Mouse (Mus musculus) ES-E14 (cell line): ENCODE measurements around the gene Spin1. TPM values are rescaled to one million over a fixed set of nuclear protein-coding genes. Genes with fewer than 3 reads are reported as not detected.

ENCODE experiments used
- DNase-seq: peaks from one replicate; pipeline ENCODE4 v3.0.0-alpha.2; 2013; ENCODE audit warnings: low read depth, low spot score
- H3K27ac ChIP-seq: 2 replicates; pipeline ENCODE4 v1.5.1; 2012; ENCODE audit warnings: low read depth, mild to moderate bottlenecking, low read length, moderate library complexity, mixed read lengths; ENCODE audit not compliant: poor library complexity, insufficient read depth, severe bottlenecking
- H3K36me3 ChIP-seq: 2 replicates; pipeline ENCODE4 v1.6.1; 2012; ENCODE audit warnings: mild to moderate bottlenecking, low read length, moderate library complexity, mixed read lengths; ENCODE audit not compliant: control insufficient read depth, poor library complexity, insufficient read depth, severe bottlenecking
- H3K4me1 ChIP-seq, 2 experiments: fragments of 150-350 bp in 1 of 2; sonication (generic) in 1 of 2; 2 replicates each; pipeline ENCODE4 v1.6.1; 2012; ENCODE audit warnings: low read length in 2 of 2, mild to moderate bottlenecking in 1 of 2, mixed read lengths in 1 of 2; ENCODE audit not compliant: control insufficient read depth in 2 of 2, insufficient read depth in 2 of 2, poor library complexity in 1 of 2
- H3K4me3 ChIP-seq, 2 experiments: fragments of 150-350 bp in 1 of 2; sonication (generic) in 1 of 2; 2 replicates each; pipeline ENCODE4 v1.5.1; 2012; ENCODE audit warnings: low read length in 2 of 2, low read depth in 1 of 2, mild to moderate bottlenecking in 1 of 2, mixed read lengths in 1 of 2; ENCODE audit not compliant: insufficient read depth in 1 of 2, poor library complexity in 1 of 2, severe bottlenecking in 1 of 2
- H3K9ac ChIP-seq: 2 replicates; pipeline ENCODE4 v1.6.1; 2012; ENCODE audit warnings: low read depth, mild to moderate bottlenecking, low read length, mixed read lengths; ENCODE audit not compliant: poor library complexity, insufficient read depth, severe bottlenecking
- H3K9me3 ChIP-seq: fragments of 150-350 bp; sonication (generic); 2 replicates; pipeline ENCODE4 v1.6.1; 2012; ENCODE audit warnings: low read depth, mild to moderate bottlenecking, low read length; ENCODE audit not compliant: control insufficient read depth, insufficient read depth
- CHD2 ChIP-seq: IDR thresholded peaks from 2 replicates; pipeline ENCODE4 v1.6.1; 2014; ENCODE audit warnings: mild to moderate bottlenecking, low read depth, low read length, inconsistent platforms
- HCFC1 ChIP-seq: IDR thresholded peaks from 2 replicates; pipeline ENCODE4 v1.6.1; 2012; ENCODE audit warnings: low read length, inconsistent platforms, borderline replicate concordance; ENCODE audit not compliant: insufficient read depth
- MAFK ChIP-seq: IDR thresholded peaks from 2 replicates; pipeline ENCODE4 v1.6.1; 2014; ENCODE audit warnings: mild to moderate bottlenecking, low read depth, low read length, inconsistent platforms; ENCODE audit not compliant: insufficient read depth
- ZC3H11A ChIP-seq: IDR thresholded peaks from 2 replicates; pipeline ENCODE4 v1.6.1; 2012; ENCODE audit warnings: low read depth, mild to moderate bottlenecking, inconsistent platforms, low read length, borderline replicate concordance
- ZNF384 ChIP-seq: IDR thresholded peaks from 2 replicates; pipeline ENCODE4 v1.6.1; 2012; ENCODE audit warnings: low read depth, low read length, inconsistent platforms
- in situ Hi-C, 2 experiments: fragments of 600-800 bp; cut with MboI; formaldehyde crosslinking; loops; one replicate each; pipeline ENCODE4 v1.15.1; 2025; ENCODE audit warnings: low sequenced_read_pairs in 2 of 2, inconsistent platforms in 1 of 2; ENCODE audit not compliant: unreplicated experiment in 2 of 2
- total RNA-seq: library from RNA; depleted of rRNA; stranded (reverse); fragments of 300-350 nt; gene quantifications from 2 replicates; pipeline ENCODE4 v1.2.3, GENCODE M21; 2012

Spin1 gene
- total RNA-seq, 1 experiment: 36.4 TPM

GRCm38 (mm10) chr13:51084241-51084640 is 16.4 kb upstream of the Spin1 start:
- in situ Hi-C loops: no loop called here
- no peak for DNase-seq
- H3K27ac ChIP-seq: no peak overlapping the region
- H3K4me1 ChIP-seq: peaks cover 0 to 3% of the 10 kb centered on the region in 2 experiments; a peak in 2 of 4 replicates
- no peaks in the 10 kb centered on the region; the same call in 1 of the 2 replicates for H3K36me3 ChIP-seq
- peaks cover 2% of the 10 kb centered on the region; the same call in 1 of the 2 replicates for H3K9me3 ChIP-seq
- no peak for TF ChIP-seq HCFC1
- TF ChIP-seq MAFK: no peak
- no peak for TF ChIP-seq CHD2
- TF ChIP-seq ZC3H11A: no peak
- TF ChIP-seq ZNF384: no peak
- no peak overlapping the region for H3K4me3 ChIP-seq
- H3K9ac ChIP-seq: no peak overlapping the region

GRCm38 (mm10) chr13:51085941-51086340 is 14.7 kb upstream of the Spin1 start:
- no peaks in the 10 kb centered on the region; the same call in 1 of the 2 replicates for H3K36me3 ChIP-seq
- no peak for DNase-seq
- H3K4me3 ChIP-seq: no peak overlapping the region
- in situ Hi-C loops: no loop called here
- H3K9ac ChIP-seq: no peak overlapping the region
- H3K4me1 ChIP-seq: peaks cover 0 to 2% of the 10 kb centered on the region in 2 experiments; a peak in 1 of 4 replicates
- no peak for TF ChIP-seq MAFK
- TF ChIP-seq ZNF384: no peak
- TF ChIP-seq ZC3H11A: no peak
- TF ChIP-seq HCFC1: no peak
- TF ChIP-seq CHD2: no peak
- H3K27ac ChIP-seq: no peak overlapping the region
- H3K9me3 ChIP-seq: peaks cover 2% of the 10 kb centered on the region; the same call in 1 of the 2 replicates

- Histone ChIP-seq H3K9me3 (peaks cover 2% of the 10 kb centered on the region; the same call in 1 of the 2 replicates), H3K9ac (no peak overlapping the region), H3K27ac (no peak overlapping the region), H3K36me3 (no peaks in the 10 kb centered on the region; the same call in 1 of the 2 replicates), H3K4me3 (no peak overlapping the region), H3K4me1 (peaks cover 0 to 2% of the 10 kb centered on the region in 2 experiments; a peak in 1 of 4 replicates)
- in situ Hi-C loops: no loop called here
- DNase-seq: no peak
- no peak for TF ChIP-seq ZC3H11A
- TF ChIP-seq CHD2: no peak
- no peak for TF ChIP-seq HCFC1
- TF ChIP-seq MAFK: no peak
- no peak for TF ChIP-seq ZNF384
These were observed 13.4 kb upstream of the Spin1 start for GRCm38 (mm10) chr13:51087253-51087652.

GRCm38 (mm10) chr13:51088207-51088606 is 12.5 kb upstream of the Spin1 start:
- no peaks in the 10 kb centered on the region; the same call in 1 of the 2 replicates for H3K36me3 ChIP-seq
- no peak overlapping the region for H3K27ac ChIP-seq
- H3K9me3 ChIP-seq: peaks cover 2% of the 10 kb centered on the region; the same call in 1 of the 2 replicates
- peaks cover 0 to 2% of the 10 kb centered on the region in 2 experiments; a peak in 1 of 4 replicates for H3K4me1 ChIP-seq
- no peak overlapping the region for H3K4me3 ChIP-seq
- no peak for DNase-seq
- in situ Hi-C loops: no loop called here
- TF ChIP-seq ZC3H11A (no peak), CHD2 (no peak), HCFC1 (no peak), ZNF384 (no peak), MAFK (no peak)
- no peak overlapping the region for H3K9ac ChIP-seq

GRCm38 (mm10) chr13:51089058-51089457 is 11.6 kb upstream of the Spin1 start:
- Histone ChIP-seq H3K4me1 (peaks cover 0 to 2% of the 10 kb centered on the region in 2 experiments; a peak in 1 of 4 replicates), H3K4me3 (no peak overlapping the region), H3K9ac (no peak overlapping the region), H3K9me3 (peaks cover 2% of the 10 kb centered on the region; the same call in 1 of the 2 replicates), H3K36me3 (no peaks in the 10 kb centered on the region; the same call in 1 of the 2 replicates), H3K27ac (no peak overlapping the region)
- TF ChIP-seq CHD2 (no peak), HCFC1 (no peak), ZC3H11A (no peak), MAFK (no peak), ZNF384 (no peak)
- in situ Hi-C loops: no loop called here
- DNase-seq: no peak
